Mouse (Mus musculus): ENCODE measurements around the gene Igf1r. TPM values are rescaled to one million over a fixed set of nuclear protein-coding genes. Genes with fewer than 3 reads are reported as not detected.

Gene Igf1r
- polyA plus RNA-seq, 1 experiment, result 3.1 TPM

DNA sequence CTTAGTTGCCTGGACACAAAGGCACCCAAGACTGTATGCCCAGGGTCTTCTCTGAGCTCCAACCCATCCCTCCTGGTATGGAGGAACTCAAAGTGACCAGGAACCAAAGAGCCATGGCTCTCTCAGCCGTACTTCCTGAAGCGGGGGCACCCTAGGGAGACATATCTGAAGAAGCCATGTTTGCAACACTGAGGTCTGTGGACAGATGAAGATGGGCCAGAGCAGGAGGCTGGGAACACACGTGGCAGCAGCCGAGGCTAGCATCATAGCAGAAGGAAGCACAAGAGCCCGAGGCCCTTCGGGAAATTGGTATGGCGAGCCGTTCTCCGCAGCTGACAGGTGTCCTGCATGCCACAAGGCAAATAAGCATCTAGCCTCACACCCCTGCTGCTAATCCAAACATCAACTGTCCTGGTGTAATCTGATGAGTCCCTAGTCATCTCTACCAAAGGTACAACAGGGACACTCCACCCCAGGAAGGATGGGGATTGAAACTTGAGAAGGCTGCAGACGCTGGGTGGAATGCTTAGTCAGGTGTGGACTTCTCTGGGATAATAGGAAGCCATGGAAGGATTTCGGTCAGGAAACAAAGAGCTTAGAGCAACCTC lies 286.7 kb downstream of the Igf1r start:
- DNase-seq (ENCODE audit: low read depth, low spot score), result no peak
- WGBS, result 67% methylated on average over 11 of the region's 11 CpGs

DNA sequence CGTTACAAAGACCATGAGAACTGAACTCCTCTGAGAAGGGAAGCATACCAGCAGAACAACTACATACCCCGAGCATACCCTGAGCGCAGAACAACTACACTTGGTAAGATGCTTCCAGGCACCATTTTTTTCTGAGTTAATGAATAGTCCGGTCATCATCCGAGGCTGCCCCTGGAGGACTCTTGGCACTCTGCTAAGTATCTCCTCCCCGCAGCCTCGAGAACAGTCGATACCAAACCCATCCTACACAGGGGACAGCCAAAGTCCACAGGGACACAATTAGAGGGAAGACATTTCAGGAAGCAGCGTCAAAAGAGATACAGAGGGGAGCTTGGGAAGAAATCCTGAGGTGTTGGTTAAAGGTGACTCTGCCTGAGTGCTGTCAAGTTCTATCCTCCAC lies 288.6 kb downstream of the Igf1r start:
- DNase-seq (ENCODE audit: low read depth, low spot score), result no peak
- 63% methylated on average over 9 of the region's 9 CpGs for WGBS

DNA sequence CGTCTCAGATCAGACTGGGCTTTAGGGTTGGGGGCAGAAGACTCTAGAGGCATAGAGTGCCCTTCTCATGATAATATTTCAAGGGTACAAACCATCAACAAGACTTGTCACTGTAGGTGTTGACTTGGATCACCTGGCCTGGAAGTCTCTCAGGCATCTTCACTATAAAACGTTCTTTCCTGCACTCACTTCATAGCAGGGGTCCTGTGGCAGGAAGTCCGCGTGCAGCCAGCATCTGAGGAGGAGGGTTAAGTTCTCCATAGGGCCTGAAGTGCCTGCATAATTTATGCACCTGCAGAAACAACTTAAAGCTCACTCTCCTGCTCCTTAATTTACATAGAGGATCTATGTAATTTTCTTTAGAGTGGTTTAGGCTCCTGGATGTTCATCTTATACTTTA lies 293.1 kb downstream of the Igf1r start:
- 52% methylated on average over 4 of the region's 4 CpGs for WGBS
- DNase-seq (ENCODE audit: low read depth, low spot score), result no peak

DNA sequence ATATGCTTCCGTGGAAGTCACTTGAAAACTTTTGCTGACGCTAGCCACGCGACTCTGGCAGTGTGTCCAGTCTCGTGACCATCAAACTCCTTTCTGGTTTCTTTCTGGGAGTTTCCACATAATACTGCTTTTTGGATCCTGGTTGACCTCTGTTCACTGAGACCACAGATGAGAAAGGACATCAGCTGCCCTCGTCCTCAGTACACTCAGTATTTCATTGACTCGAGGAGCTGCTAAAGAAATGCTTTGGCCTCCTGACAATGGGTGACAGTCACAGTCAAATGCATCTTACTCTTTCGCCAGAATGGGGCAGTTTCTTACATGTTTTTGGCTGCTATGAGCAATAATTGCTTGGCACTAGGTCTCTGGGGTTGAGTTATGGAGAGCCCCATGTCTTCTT lies 293.6 kb downstream of the Igf1r start:
- no peak for DNase-seq (ENCODE audit: low read depth, low spot score)
- 83% methylated on average over 8 of the region's 8 CpGs for WGBS

DNA sequence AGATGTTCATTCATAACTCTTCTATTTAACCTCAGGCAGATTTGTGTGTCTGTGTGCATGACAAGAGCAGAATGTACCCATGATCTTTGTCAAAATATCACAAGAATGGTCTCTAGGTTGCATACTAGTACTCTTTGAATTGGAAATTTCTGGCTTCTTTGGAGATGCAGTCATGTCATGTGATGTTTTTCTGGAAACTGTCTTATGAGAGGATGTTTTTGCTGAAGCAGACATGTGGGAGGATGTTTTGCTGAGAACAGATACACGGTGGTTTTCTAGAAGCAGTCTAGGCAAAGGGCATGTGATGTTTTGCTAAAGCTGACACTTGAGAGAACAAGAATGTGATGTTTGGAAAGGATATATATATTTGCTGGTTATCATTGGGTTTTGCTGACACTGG lies 297.8 kb downstream of the Igf1r start:
- 59% methylated on average over 1 of the region's 1 CpGs for WGBS
- DNase-seq (ENCODE audit: low read depth, low spot score), result no peak

DNA sequence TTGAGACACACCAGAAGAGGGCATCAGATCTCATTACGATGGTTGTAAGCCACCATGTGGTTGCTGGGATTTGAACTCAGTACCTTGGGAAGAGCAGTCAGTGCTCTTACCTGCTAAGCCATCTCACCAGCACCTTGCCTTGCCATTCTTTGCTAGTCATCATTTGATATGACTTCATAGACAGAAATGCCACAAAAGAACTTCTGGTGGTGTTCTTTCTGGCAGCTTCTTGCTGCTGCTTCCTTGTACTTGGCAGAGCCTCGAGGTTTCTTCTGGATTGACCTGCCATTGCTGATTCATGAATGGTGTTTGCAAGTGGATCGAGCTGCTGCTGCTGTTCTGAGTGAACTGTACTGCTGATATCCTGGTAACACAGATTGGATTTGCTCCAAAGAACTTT lies 298.3 kb downstream of the Igf1r start:
- 86% methylated on average over 3 of the region's 3 CpGs for WGBS

DNA sequence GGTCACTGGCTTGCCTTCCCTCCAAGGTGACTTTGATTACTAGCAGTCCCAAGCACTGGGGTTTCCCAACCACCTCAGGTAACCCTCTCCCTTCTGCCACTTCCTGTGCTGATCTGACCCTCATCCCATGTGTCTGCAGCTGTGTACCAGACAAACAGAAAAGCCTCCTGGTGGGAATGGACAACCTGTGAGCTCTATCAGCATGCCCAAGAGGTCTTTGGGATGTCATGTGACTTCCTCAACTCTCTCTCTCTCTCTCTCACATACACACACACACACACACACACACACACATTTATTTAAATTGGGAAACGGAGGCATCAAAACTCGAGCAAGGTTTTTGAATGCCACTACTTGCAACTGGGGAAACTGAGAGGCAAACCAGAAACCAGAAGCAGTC lies 305.1 kb downstream of the Igf1r start:
- whole genome bisulfite sequencing, result 62% methylated on average over 2 of the region's 2 CpGs
- no peak for DNase-seq (ENCODE audit: low read depth, low spot score)

More for the DNA sequence above, 298.3 kb downstream of the Igf1r start:
- DNase-seq (ENCODE audit: low read depth, low spot score), result no peak

DNA sequence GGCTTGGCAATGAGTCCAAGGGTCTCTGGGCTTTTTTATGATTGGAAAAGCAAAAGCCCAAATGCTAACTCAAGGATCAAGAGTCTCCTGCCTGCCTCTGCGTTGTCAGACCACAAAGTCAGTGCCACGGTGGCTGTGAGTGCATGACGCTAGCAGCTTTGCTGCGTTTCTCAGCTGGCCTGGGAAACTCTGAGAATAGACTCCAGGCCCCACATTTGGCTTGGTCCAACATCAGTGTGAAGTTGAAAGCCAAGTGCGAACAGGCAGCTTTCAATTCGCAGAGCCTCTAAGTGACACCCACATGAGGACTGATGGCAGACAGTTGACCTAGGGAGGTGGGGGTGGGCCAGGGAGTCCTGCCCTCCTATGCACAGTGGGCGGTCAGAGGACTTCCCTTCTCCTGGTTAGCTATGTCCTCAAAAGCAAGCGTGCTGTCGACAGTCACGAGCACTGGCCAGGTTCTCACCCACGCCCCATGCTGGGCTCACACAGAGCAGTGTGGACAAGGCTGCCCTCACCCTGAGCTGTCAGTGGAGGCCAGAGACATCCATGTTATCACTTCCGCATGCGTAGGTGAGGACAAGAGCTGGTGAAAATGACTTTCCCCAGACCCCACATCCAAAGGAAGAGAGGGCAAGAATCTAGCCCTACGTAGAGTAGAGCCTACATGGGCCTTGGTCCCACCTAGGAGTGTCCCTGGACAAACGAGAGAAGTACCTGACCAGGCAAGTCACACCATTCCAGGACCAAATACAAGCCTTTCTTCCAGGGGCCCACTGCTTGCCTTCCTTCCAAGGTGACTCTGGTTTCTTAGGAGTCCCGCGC lies 305.9 kb downstream of the Igf1r start:
- WGBS, result 78% methylated on average over 17 of the region's 17 CpGs
- no peak for DNase-seq (ENCODE audit: low read depth, low spot score)

DNA sequence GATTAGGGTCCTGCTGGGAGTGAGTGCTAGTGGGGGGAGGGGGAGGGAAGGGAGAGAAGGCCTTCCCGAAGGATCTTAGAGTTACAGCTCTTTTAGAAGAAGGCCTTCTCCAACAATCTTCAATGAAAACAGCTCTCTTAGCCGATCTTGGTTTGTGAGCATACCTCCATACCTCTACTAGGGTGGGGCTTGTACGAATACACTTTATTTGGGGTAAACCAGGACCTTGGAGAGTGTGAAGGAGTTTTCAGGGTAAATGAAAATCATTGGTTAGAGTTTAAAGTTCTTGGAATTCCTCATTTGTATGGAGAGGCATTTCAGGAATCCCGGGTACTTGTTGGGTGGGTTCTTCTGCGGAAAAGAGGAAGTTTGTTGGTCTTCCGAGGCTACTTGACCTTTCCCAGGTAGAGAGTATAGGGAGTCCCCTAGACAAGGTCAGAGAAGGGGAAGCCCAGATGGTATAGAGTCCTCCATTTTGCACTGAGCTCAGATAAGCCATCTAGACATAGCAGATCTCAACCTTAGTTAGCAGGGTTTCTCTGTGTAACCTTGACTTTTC lies 307.0 kb downstream of the Igf1r start:
- WGBS, result 56% methylated on average over 6 of the region's 6 CpGs
- no peak for DNase-seq (ENCODE audit: low read depth, low spot score)

DNA sequence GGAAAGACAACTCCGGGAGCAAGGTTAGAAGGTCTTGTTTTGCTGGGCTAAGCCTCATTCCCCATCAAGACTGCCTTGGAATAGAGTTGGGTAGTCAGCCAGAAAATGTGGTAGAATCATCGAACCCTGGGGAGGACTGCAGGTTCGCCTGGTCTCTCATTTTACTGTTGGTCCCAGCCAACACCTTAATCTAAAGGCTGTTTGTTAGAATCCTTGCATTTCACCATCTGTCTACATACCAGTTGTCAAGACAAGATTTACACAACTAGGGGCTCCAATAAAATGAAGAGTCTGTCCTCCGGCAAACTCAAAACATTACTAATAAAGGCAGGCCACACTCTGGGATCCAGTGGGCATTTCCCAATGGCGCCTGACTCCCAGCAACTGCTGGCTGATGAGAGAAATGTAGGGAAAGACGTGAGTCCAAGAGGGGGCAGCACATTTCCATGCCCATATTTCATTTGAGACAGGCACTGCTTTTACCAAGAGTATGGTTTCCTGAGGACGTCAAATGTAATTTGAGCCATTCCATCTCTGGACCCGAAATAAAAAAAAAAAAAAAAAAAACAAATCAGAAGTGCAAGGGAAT lies 310.1 kb downstream of the Igf1r start:
- DNase-seq (ENCODE audit: low read depth, low spot score), result no peak
- WGBS, result 46% methylated on average over 8 of the region's 8 CpGs

DNA sequence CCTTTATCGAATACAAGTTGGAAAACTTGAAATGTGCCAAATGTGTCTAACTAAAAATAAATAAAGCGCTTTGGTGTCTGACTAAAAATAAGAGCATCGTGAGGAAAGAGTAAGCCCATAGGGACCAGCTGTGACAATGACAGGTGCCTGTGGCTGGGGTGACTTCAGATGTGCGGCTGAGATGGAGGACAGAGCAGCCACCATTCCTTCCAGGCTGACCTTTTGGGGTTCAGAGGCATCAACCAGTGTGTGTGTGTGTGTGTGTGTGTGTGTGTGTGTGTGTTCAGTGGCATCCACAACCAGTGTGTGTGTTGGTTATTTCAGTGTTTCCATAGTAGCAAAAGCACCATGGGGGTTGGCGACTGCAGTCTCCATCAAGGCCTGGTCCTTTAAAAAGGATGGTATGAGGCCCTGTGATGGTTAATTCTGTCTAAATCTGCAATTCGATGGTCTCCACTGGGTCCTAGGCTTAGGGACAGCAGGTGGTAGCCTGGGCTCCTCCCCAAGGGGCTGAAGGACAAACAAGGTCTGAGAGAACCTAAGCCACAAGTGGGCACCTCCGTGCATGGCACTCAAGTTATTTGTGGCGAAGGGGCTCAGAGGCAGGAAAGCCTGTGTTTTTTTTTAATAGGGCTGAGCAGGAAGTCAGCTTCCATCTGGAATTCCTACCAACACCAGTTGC lies 310.9 kb downstream of the Igf1r start:
- DNase-seq (ENCODE audit: low read depth, low spot score), result no peak
- 66% methylated on average over 8 of the region's 8 CpGs for WGBS

DNA sequence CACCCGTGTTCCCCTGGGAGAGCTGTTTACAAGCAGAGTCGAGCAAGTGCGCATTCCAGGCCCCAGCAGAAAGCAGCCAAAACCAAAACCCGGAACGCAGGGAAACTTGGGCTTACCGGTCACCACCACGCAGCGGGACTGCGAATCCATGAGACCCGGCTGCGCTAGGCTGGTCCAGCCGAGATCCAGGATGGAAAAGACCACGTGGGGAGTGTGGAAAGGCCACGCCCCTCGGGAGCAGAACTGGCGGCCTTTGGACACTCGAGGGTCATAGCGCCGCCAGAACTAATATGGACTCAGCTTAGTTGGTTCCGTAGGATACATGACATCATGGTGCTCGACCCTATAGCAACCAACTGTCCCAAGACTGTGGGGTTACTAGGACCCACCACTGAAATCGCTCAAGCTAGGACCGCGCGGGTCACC lies 311.4 kb downstream of the Igf1r start, which contains the start of gene Pgpep1l:
Gene Pgpep1l, minus strand, starts transcription at position 206 of the 426 bp plus-strand sequence.
- 8% methylated on average over 25 of the region's 25 CpGs for WGBS
- no peak for DNase-seq (ENCODE audit: low read depth, low spot score)

DNA sequence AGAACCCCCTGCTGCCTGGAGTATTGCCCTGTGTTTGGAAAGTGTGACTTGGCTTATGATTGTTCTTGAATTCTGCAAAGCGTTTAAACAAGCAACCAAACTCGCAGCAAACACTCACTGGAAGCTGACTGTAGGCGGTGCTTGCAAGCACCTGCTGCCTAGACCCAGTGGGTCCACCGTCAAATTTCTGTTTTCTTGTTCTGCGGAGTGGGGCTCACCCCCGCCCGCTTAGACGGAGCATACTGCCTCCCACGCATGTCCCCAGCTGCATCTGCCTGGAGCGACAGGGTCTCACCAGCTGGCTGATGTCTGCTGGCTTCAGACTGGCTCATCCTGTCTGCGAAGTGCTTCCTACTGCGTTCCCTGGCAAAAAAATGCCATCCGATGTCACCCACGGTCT lies 311.9 kb downstream of the Igf1r start:
- WGBS, result 12% methylated on average over 14 of the region's 14 CpGs
- no peak for DNase-seq (ENCODE audit: low read depth, low spot score)

DNA sequence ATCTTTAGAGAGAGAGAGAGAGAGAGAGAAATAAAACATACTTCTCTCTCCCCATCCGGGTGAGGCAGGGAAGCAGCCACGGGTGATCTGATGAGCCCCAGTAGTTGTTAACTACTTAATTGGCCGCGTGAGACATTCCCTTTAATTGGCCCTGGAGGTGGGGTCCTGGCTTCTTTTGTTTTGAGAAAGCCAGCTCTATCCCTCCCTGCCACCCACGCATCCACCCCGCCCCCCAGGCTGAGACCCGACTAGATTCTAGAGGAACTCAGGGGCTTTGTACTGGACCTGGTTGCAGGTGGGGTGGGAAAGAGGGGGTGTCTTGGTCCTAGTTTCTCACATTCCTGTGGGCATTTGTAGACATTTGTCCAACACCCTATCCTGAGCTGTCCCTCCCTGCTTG lies 312.8 kb downstream of the Igf1r start:
- no peak for DNase-seq (ENCODE audit: low read depth, low spot score)
- 40% methylated on average over 7 of the region's 7 CpGs for WGBS

DNA sequence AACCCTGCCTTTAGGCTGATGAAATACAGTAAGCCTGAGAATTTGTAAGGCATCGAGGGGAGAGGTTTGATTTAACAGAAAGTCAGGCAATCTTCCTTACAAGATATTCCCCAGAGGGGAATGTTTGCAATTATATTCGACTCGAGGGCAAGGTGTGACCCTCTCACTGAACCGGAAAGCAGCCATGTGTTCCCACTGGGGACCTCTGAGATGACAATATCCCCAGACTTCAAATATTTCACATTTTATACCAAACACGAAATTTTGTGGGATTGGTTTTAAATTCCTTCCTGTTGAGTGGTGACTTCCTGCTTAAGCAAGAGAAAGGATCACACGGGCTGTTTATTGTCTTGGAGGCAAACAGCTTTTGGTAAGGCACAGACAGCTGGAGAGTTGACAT lies 314.1 kb downstream of the Igf1r start:
- DNase-seq (ENCODE audit: low read depth, low spot score), result no peak
- 27% methylated on average over 6 of the region's 6 CpGs for WGBS

DNA sequence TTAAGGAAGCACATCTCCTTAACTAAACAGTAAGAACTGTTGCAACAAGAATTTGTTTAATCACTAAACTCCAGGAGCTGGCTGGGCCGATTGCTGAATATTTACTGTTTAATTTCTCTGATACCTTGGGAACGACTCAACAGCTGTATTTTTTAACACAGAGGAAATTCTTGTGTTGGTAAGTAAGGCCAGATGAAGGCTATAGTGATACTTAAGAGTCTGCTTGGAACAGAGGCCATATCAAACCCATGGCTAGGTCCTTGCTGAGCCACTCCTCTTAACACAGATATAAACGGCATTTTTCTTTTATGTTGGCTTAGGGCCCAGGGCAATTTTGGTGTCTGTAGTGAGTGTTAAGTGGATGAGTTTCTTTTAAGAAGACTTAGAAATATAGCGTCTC lies 317.9 kb downstream of the Igf1r start:
- WGBS, result 26% methylated on average over 4 of the region's 4 CpGs
- DNase-seq (ENCODE audit: low read depth, low spot score), result no peak

DNA sequence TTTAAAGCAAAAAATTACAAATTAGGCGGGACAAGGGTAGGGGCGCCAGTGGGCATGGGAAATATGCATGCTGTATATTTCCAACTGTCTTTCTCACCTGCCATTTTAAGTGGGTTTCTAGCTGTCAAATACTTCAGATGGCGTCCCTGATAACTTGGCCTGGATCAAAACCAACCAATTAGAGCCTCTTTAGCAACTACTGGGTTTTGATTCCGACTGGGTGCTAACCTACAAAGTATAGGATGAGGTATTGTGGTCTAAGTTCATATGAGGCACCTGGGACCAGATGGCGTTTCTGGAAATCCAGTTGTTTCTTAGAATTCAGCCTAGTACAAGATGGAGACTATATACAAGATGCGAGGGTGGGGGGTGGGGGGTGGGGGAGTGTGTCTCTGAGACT lies 319.2 kb downstream of the Igf1r start:
- 92% methylated on average over 6 of the region's 6 CpGs for WGBS
- no peak for DNase-seq (ENCODE audit: low read depth, low spot score)

DNA sequence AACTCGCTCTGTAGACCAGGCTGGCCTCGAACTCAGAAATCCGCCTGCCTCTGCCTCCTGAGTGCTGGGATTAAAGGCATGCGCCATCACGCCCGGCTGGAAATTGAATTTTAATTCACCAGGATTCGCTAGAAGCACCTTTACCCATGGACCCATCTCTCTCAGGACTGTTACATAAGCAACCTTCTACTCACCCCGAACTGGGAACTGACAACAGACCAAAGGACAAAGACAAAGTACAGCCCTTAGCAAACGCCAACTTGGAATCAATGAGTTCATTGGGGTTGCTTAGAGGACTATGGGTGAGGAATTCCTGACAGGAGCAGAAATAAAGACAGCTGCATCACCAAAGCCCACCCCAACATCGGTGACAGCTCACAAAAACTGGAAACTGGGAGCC lies 320.0 kb downstream of the Igf1r start:
- no peak for DNase-seq (ENCODE audit: low read depth, low spot score)
- 84% methylated on average over 10 of the region's 10 CpGs for WGBS

DNA sequence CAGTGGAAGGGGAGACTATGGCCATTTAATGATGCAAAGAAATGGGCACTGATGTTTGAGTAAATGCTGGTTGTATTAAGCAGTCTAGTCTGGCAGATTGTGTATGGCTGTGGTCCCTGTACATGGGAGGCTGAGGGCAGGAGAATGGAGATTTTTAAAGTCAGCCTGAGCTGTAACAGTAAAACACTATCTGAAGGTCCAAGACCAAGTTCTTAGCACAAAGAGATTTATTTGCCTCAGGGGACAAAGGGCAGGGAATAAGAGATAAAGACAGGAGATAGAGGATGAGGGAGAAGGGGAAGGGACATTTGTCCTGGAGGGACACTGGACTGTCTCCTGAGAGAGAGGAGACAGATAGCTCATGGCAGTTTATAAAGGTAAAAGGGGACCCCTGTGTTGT lies 320.9 kb downstream of the Igf1r start, which contains the start of gene Fam169b:
Gene Fam169b, plus strand, starts transcription at position 325 of the 400 bp plus-strand sequence.
- no peak for DNase-seq (ENCODE audit: low read depth, low spot score)

DNA sequence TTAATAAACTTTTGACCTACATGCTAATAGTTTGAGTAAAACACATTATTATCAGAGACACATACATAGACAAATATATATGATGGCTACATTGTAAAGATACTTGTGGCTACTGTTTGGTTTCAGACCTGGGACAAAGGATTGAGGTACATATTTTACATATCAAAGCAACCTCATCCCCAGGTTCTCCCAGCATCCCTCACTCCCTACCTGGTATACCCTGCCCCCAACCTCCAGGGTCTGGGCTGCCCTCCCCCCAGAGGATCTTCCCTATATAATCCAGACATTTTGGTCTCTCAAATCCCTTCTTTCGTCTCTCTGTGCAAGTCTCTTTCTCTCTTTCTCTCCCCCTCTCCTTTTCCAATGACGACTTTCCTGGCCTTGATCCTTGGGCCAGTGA lies 321.6 kb downstream of the Igf1r start:
- WGBS, result 76% methylated on average over 2 of the region's 2 CpGs
- DNase-seq (ENCODE audit: low read depth, low spot score), result no peak
